8 mouse cellular contexts compared by ENCODE assay signal in genomic region chr15:90678985-90679759, GRCm38 (mm10). TPM values are rescaled to one million over a fixed set of nuclear protein-coding genes. Genes with fewer than 3 reads are reported as not detected.
DNase-seq lines count a peak whose midpoint lies in the region; ATAC-seq and TF ChIP-seq lines count a peak whose summit lies in the region.

TSS of gene Cpne8 (minus strand) at chr15:90679432.

- 0 out of 2 replicates have a peak, but pooled peaks have one; percentile 26 for ATAC-seq in cerebellum, adult (ENCODE audit: insufficient number of reproducible peaks, low FRiP score, low TSS enrichment)
- peak; percentile 79 for ATAC-seq in forebrain, embryonic 11.5 days (replicated peaks; ENCODE audit: low FRiP score)
- peak; percentile 48; the same call in 1 of the 2 replicates for ATAC-seq in heart, embryonic 13.5 days (ENCODE audit: extremely low read depth, insufficient number of reproducible peaks, low FRiP score, low TSS enrichment)
- peak; percentile 77 for ATAC-seq in kidney, postnatal 0 days (replicated peaks; ENCODE audit: low FRiP score, low read depth)
- peak; percentile 56 for ATAC-seq in liver, embryonic 11.5 days (replicated peaks; ENCODE audit: low FRiP score)
- ATAC-seq in monocyte, adult 5-6 weeks (replicated peaks; ENCODE audit: insufficient number of reproducible peaks, low FRiP score, low TSS enrichment, poor library complexity, severe bottlenecking): 0 out of 2 replicates have a peak, but pooled peaks have one; percentile 17

- no peak for DNase-seq in cerebellum, adult 8-10 months
- DNase-seq in forebrain, embryonic 11.5 days (ENCODE audit: low spot score): peak; percentile 83
- peak; percentile 68 for DNase-seq in kidney, postnatal 0 days (ENCODE audit: low spot score)
- peak; percentile 67 for DNase-seq in liver, embryonic 11.5 days (ENCODE audit: low spot score)
- DNase-seq in testis, postnatal 10 days (ENCODE audit: low spot score): peak; percentile 76

- H3K36me3 ChIP-seq in forebrain, embryonic 11.5 days (ENCODE audit: control insufficient read depth, insufficient read depth, low read length): no peaks in the 10 kb centered on the region
- H3K36me3 ChIP-seq in heart, embryonic 13.5 days: no peaks in the 10 kb centered on the region
- no peaks in the 10 kb centered on the region for H3K36me3 ChIP-seq in kidney, postnatal 0 days (ENCODE audit: insufficient read depth, low read length)
- H3K36me3 ChIP-seq in liver, embryonic 11.5 days (ENCODE audit: control insufficient read depth, insufficient read depth, low read length): no peaks in the 10 kb centered on the region

- H3K4me1 ChIP-seq in forebrain, embryonic 11.5 days (replicated peaks; ENCODE audit: control insufficient read depth, insufficient read depth, low read length): no peaks in the 10 kb centered on the region
- peaks cover 11% of the 10 kb centered on the region for H3K4me1 ChIP-seq in heart, embryonic 13.5 days
- no peaks in the 10 kb centered on the region for H3K4me1 ChIP-seq in kidney, postnatal 0 days (replicated peaks; ENCODE audit: insufficient read depth, low read length)
- H3K4me1 ChIP-seq in liver, embryonic 11.5 days (replicated peaks; ENCODE audit: control insufficient read depth, insufficient read depth, low read length): no peaks in the 10 kb centered on the region

- TF ChIP-seq CTCF in kidney, postnatal 0 days (IDR thresholded peaks at IDR 0.05; ENCODE audit: low read depth): no peak

- peak within 1 kb of the TSS; percentile 57 for H3K4me3 ChIP-seq in forebrain, embryonic 11.5 days (ENCODE audit: low read depth, low read length)
- H3K4me3 ChIP-seq in heart, embryonic 13.5 days: peak within 1 kb of the TSS; percentile 68
- H3K4me3 ChIP-seq in kidney, postnatal 0 days (replicated peaks; ENCODE audit: low read depth, low read length): peak within 1 kb of the TSS; percentile 67
- peak within 1 kb of the TSS; percentile 54 for H3K4me3 ChIP-seq in liver, embryonic 11.5 days (ENCODE audit: low read depth, low read length)

- H3K9ac ChIP-seq in forebrain, embryonic 11.5 days (ENCODE audit: low read length): peak within 1 kb of the TSS; percentile 55
- peak within 1 kb of the TSS; percentile 79 for H3K9ac ChIP-seq in heart, embryonic 13.5 days
- peak within 1 kb of the TSS; percentile 51 for H3K9ac ChIP-seq in kidney, postnatal 0 days (ENCODE audit: low read depth, low read length)
- 0 out of 2 replicates have a peak within 1 kb of the TSS, but pooled peaks have one; percentile 8 for H3K9ac ChIP-seq in liver, embryonic 11.5 days (ENCODE audit: low read depth, low read length)

- H3K9me3 ChIP-seq in forebrain, embryonic 11.5 days (ENCODE audit: control insufficient read depth, low read length): no peaks in the 10 kb centered on the region
- no peaks in the 10 kb centered on the region for H3K9me3 ChIP-seq in heart, embryonic 13.5 days
- no peaks in the 10 kb centered on the region for H3K9me3 ChIP-seq in kidney, postnatal 0 days (replicated peaks; ENCODE audit: low read length)
- H3K9me3 ChIP-seq in liver, embryonic 11.5 days (ENCODE audit: control insufficient read depth, low read length): no peaks in the 10 kb centered on the region

- under 1% methylated on average over 51 of the region's 56 CpGs for WGBS in forebrain, embryonic 11.5 days
- under 1% methylated on average over 51 of the region's 56 CpGs for WGBS in heart, embryonic 13.5 days
- under 1% methylated on average over 51 of the region's 56 CpGs for WGBS in kidney, postnatal 0 days
- WGBS in liver, embryonic 11.5 days: under 1% methylated on average over 48 of the region's 56 CpGs

- no peak within 1 kb of the TSS for H3K27ac ChIP-seq in forebrain, embryonic 11.5 days (ENCODE audit: low read depth, low read length)
- no peak within 1 kb of the TSS for H3K27ac ChIP-seq in heart, embryonic 13.5 days (replicated peaks)
- peak within 1 kb of the TSS; percentile 54; the same call in 1 of the 2 replicates for H3K27ac ChIP-seq in kidney, postnatal 0 days
- no peak within 1 kb of the TSS for H3K27ac ChIP-seq in liver, embryonic 11.5 days (ENCODE audit: low read depth, low read length)

- H3K4me2 ChIP-seq in forebrain, embryonic 11.5 days (ENCODE audit: low read depth, low read length, severe bottlenecking): peak within 1 kb of the TSS; percentile 85
- peak within 1 kb of the TSS; percentile 83 for H3K4me2 ChIP-seq in heart, embryonic 13.5 days
- H3K4me2 ChIP-seq in kidney, postnatal 0 days (ENCODE audit: low read length): peak within 1 kb of the TSS; percentile 98
- H3K4me2 ChIP-seq in liver, embryonic 11.5 days: peak within 1 kb of the TSS; percentile 64

- peaks cover 10% of the 10 kb centered on the region; the same call in 1 of the 2 replicates for H3K27me3 ChIP-seq in forebrain, embryonic 11.5 days (ENCODE audit: control insufficient read depth, insufficient read depth, low read length)
- peaks cover 10% of the 10 kb centered on the region; the same call in 1 of the 2 replicates for H3K27me3 ChIP-seq in heart, embryonic 13.5 days (replicated peaks)
- no peaks in the 10 kb centered on the region for H3K27me3 ChIP-seq in kidney, postnatal 0 days (ENCODE audit: insufficient read depth, low read length)
- H3K27me3 ChIP-seq in liver, embryonic 11.5 days (replicated peaks; ENCODE audit: control insufficient read depth, insufficient read depth, low read length): peaks cover 22% of the 10 kb centered on the region

RNA-seq across cellular contexts. Expression of gene Cpne8, which starts in this region (rescaled TPM):
- 3.9 and 4.4 TPM in 2 replicates for polyA plus RNA-seq in forebrain, embryonic 11.5 days (2014; fragmentation: Nextera tagmentation; extraction: Ambion mirVana)
- polyA plus RNA-seq in heart, embryonic 13.5 days (2015; fragmentation: Nextera tagmentation; extraction: Ambion mirVana): 7.3 and 7.9 TPM in 2 replicates
- 22.5 and 25.5 TPM in 2 replicates for polyA plus RNA-seq in kidney, postnatal 0 days (2015; fragmentation: Nextera tagmentation; extraction: Ambion mirVana)
- 1.7 and 3.4 TPM in 2 replicates for polyA plus RNA-seq in liver, embryonic 11.5 days (2014; fragmentation: Nextera tagmentation; extraction: Ambion mirVana)
- not detected in 3 replicates for total RNA-seq in monocyte, adult 5-6 weeks (2017)

Comparison
In these comparisons a context has a peak if more than half of its experiments do, and no peak if none do; other contexts are left out.
1. Peak in ATAC-seq in monocyte, adult 5-6 weeks; RNA of the gene not detected or under 1 TPM.
2. ATAC-seq: peak in every context shown above with its lines; median percentile 79 in forebrain, embryonic 11.5 days; 77 in kidney, postnatal 0 days; 56 in liver, embryonic 11.5 days; 48 in heart, embryonic 13.5 days; 26 in cerebellum, adult; 17 in monocyte, adult 5-6 weeks.
3. H3K9ac ChIP-seq: peak in every context shown above with its lines; median percentile 79 in heart, embryonic 13.5 days; 55 in forebrain, embryonic 11.5 days; 51 in kidney, postnatal 0 days; 8 in liver, embryonic 11.5 days.